Mouse (Mus musculus): ENCODE results near the gene Gm47995.
"Not testable (repeated sequence)": the region's sequence is repeated elsewhere in the genome, so short reads cannot be mapped to it uniquely, and the experiment has no call there.

Gm47995 gene

DNA sequence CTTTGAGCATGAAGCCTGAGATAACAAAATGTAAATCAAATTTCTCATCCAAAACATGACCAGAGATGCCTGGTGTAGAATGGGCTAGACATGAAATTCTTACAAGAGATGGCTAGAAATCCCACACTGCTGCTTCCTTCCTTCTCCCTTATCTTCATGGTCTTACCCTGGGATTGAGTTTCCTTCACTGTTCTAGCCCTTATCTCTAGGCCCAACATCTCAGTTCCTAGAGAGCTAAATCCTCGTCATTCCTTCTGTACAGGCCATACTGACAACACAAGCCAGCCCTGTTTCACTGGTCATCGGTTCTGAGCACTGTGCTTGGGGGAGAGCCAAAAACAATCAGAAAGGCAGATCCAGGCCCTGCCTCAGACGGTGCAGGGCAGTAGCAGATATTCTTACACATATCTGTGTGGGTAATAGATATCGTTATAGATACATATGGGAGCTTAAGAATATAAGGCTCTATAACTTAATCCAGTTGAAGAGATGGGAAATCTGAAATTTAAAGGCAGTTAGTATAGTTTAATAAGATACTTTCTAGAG lies 11.3 kb upstream of the Gm47995 start:
- DNase-seq (ENCODE audit: low spot score in 2 of 2), result not testable (repeated sequence)

DNA sequence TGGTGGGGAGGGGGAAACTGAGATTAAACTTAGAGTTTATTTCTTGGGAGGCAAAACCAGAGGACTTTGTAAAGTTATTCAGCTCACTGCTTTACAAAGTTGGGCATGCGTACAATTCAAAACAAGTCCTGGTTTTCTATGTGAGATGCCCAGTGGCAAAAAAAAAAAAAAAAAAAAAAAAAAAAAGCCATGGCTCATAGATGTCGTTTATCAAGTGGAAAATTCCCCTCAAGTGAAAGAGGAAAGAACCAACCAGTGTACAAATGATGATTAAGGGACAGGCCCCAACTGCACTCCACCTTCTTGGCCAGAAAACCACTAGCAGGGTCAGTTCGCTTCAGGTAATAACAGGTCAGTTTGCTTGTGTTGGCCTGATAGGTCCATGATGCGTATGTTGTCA lies 9.8 kb upstream of the Gm47995 start:
- DNase-seq (ENCODE audit: low spot score in 2 of 2), result no peak

DNA sequence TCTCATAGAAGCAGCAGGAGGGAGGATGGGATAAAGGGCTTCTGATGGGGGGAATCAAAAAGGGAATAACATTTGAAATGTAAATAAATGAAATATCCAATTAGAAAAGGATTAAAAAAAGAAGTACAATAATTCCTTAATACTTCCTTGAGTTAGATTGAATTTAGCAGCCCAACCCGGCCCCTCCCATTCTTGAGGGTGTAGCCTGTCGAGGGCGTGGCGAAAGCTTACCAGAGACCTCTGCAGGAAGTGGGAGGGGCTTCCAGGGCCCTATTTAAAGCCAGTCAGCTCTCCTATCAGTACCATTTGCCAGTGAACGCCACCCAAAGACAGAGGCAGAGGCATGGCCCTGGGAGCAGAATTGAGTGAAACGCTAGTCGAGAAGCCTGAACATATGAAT lies 6.2 kb upstream of the Gm47995 start, which contains the start of gene Gm8947:
Gm8947 (plus strand) TSS at position 302 of the 400 bp plus-strand sequence.
- not testable (repeated sequence) for DNase-seq (ENCODE audit: low spot score in 2 of 2)

DNA sequence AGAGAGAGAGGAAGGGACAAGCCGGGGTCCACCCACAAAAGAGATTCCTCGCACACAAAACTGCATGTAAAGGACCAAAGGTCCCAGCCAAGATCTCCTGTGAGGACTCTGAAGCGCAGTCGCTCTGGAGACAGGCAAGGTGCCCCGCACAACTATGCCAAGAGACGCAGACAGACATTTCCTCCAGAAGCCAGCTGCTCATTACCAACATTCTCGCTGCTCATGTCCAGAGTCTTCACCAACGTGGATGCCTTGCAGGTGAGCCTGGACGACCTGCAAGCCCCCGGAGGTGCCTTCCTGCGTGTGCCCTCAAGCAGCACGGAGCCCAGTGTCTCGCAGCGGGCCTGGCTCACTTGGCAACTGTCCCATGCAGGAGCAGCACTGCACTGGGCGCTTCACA lies 5.5 kb upstream of the Gm47995 start:
- not testable (repeated sequence) for DNase-seq (ENCODE audit: low spot score in 2 of 2)

DNA sequence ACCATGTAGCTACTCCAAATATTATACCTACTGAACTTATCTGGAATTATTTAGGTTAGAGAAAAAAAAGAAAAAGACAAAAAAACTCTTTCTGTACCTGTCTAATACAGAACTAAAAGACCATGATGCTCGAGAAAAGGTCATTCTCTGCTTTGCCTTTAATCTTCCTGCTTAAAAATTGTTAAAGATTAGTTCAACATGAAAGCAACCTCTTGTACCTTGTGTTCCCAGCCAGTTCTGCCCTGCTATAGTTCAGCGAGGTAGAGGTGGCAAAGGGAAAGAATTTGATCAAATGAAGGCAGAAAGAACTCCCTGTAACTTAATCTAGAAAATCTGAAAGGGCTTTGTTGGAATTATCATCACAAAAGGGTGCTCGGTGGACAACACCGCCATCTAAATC lies 2.3 kb upstream of the Gm47995 start:
- not testable (repeated sequence) for DNase-seq (ENCODE audit: low spot score in 2 of 2)

DNA sequence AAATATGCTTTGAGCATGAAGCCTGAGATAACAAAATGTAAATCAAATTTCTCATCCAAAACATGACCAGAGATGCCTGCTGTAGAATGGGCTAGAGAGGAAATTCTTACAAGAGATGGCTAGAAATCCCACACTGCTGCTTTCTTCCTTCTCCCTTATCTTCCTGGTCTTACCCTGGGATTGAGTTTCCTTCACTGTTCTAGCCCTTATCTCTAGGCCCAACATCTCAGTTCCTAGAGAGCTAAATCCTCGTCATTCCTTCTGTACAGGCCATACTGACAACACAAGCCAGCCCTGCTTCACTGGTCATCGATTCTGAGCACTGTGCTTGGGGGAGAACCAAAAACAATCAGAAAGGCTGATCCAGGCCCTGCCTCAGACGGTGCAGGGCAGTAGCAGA lies 1.6 kb upstream of the Gm47995 start:
- not testable (repeated sequence) for DNase-seq (ENCODE audit: low spot score in 2 of 2)

DNA sequence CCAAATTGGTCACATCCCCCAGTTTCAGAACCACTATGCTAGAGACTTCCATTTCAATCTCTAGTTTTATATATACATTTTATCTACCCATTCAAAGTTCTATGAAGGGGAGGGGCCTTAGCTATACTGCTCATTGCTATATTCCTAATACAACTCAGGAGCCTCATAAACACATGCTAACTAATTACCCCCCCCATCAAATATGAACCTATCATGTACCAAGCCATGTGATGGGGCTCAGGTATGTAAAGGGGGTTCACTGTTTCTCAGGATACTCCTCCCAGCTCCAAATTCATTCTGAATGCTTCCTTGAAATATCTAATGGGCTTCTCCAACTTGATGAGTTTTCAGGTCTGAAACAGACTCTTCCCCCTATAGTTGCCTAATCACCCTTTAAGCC lies 2.4 kb downstream of the Gm47995 start:
- not testable (repeated sequence) for DNase-seq (ENCODE audit: low spot score in 2 of 2)

DNA sequence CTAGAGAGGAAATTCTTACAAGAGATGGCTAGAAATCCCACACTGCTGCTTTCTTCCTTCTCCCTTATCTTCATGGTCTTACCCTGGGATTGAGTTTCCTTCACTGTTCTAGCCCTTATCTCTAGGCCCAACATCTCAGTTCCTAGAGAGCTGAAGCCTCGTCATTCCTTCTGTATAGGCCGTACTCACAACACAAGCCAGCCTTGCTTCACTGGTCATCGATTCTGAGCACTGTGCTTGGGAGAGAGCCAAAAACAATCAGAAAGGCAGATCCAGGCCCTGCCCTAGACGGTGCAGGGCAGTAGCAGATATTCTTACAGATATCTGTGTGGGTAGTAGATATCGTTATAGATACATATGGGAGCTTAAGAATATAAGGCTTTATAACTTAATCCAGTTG lies 4.5 kb downstream of the Gm47995 start:
- not testable (repeated sequence) for DNase-seq (ENCODE audit: low spot score in 2 of 2)

DNA sequence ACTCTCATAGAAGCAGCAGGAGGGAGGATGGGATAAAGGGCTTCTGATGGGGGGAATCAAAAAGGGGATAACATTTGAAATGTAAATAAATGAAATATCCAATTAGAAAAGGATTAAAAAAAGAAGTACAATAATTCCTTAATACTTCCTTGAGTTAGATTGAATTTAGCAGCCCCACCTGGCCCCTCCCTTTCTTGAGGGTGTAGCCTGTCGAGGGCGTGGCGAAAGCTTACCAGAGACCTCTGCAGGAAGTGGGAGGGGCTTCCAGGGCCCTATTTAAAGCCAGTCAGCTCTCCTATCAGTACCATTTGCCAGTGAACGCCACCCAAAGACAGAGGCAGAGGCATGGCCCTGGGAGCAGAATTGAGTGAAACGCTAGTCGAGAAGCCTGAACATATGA lies 5.6 kb downstream of the Gm47995 start, which contains the start of gene 3110040M04Rik:
3110040M04Rik (plus strand) TSS at position 304 of the 400 bp plus-strand sequence.
- not testable (repeated sequence) for DNase-seq (ENCODE audit: low spot score in 2 of 2)

DNA sequence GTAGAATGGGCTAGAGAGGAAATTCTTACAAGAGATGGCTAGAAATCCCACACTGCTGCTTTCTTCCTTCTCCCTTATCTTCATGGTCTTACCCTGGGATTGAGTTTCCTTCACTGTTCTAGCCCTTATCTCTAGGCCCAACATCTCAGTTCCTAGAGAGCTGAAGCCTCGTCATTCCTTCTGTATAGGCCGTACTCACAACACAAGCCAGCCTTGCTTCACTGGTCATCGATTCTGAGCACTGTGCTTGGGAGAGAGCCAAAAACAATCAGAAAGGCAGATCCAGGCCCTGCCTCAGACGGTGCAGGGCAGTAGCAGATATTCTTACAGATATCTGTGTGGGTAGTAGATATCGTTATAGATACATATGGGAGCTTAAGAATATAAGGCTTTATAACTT lies 10.2 kb downstream of the Gm47995 start:
- not testable (repeated sequence) for DNase-seq (ENCODE audit: low spot score in 2 of 2)

DNA sequence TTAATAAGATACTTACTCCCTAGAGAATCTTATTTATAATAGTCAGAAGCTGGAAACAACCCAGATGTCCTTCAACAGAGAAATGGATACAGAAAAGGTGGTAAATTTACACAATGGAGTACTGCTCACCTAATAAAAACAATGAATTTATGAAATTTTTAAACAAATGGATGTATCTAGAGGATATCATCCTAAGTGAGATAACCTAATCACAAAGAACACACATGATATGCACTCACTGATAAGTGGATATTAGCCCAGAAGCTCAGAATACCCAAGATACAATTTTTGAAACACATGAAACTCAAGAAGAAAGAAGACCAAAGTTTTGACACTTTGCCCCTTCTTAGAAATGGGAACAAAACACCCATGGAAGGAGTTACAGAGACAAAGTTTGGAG lies 10.7 kb downstream of the Gm47995 start:
- not testable (repeated sequence) for DNase-seq (ENCODE audit: low spot score in 2 of 2)

DNA sequence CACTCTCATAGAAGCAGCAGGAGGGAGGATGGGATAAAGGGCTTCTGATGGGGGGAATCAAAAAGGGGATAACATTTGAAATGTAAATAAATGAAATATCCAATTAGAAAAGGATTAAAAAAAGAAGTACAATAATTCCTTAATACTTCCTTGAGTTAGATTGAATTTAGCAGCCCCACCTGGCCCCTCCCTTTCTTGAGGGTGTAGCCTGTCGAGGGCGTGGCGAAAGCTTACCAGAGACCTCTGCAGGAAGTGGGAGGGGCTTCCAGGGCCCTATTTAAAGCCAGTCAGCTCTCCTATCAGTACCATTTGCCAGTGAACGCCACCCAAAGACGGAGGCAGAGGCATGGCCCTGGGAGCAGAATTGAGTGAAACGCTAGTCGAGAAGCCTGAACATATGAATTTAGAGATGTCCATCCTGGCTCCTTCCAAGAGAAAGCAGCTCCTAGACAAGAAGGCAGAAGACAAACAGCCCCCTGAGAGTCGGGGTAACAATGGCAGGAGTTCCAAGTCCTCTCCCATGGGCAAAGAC lies 11.6 kb downstream of the Gm47995 start, which contains the start of gene Gm47996:
Gm47996 (plus strand) TSS at position 308 of the 532 bp plus-strand sequence.
- DNase-seq (ENCODE audit: low spot score in 2 of 2), result not testable (repeated sequence)

DNA sequence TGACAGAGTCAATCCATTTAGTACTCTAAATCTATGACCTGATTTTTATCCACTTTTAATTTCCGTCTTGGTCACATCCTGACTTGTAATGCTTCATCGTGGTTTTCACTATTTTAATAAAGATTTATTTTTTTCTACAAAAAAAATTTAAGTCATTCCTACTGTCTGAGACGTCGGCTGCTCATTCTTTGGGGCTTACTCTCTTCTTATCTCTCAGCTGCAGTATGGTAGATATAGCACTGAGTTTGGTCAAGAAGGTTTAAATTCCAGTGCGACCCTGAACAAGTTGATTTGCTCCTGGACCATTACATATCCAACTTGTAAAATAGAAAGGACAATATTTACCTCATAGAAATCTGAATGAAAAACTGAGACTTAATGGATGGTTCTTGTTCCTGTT lies 13.4 kb downstream of the Gm47995 start:
- DNase-seq (ENCODE audit: low spot score in 2 of 2), result not testable (repeated sequence)

DNA sequence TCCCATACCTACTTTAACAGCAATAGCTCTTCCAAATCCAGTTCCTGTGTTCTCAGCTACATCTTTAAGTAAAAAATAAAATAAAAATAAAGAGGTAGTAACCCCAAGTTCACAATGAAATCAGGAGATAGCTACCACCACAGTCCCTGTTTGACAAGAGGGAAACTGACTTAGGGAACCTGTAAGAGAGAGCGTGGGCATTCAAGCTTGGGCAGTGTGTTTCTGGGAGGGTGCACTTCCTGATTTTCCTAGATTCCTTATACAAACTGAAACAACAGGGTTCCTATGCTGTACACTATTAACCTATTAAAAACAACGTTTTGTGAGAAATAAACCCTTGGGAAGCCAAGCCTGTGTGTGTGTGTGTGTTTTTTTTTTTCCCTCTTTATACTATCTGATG lies 16.6 kb downstream of the Gm47995 start:
- DNase-seq (ENCODE audit: low spot score in 2 of 2), result no peak

DNA sequence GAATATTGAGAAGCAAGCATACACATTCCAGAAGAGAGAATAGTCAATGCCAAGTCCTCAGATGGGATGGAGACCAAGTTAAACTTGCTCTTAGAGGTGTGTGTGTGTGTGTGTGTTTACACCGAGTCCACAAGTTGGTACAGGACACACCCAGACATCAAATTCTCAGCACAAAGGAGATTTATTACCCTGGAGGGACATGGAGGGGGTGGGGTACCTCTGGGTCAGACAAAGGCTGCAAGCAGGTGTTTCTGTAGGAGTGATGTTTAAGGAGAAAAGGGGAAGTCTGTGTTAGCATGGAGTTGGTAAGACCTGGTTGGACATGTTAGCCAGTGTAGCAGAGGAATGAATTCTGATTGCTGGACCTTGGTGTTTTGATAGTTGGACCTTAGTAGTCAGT lies 17.7 kb downstream of the Gm47995 start:
- DNase-seq (ENCODE audit: low spot score in 2 of 2), result no peak

DNA sequence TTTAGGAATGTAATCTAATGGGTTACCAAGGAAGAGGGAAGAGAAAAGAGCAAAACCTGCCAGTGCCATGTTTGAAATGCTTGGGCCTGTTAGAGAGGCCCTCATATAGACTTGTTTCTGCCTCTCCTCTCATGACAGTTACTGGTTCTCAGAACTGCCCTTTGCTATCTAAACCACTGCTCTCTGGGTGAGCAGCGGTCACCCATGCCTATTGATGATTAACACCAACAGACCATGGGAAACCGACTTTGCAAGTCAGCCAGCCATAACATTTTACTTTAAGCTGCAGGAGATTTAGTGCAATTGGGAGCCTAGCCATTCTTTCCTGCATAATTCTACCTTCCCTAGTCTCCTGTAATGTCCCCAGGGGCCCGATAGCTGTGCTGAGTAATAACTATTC lies 18.2 kb downstream of the Gm47995 start:
- DNase-seq (ENCODE audit: low spot score in 2 of 2), result no peak

DNA sequence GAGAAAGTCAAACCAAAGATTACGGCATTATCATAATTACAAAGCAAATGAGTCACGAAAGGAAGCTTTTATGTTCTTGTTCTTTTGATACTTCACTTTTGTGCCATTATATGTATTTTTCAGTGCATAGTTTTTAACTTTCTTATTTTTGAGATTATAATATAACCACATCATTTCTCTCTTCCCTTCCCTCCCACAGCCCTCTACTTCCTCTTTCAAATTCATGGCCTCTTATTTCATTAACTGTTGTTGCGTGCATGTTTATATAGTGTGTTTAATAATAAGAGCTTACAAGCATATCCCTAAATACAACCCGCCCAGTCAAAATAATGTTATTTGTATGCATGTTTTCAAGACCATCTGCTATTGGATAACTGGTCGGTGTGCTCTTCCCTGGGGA lies 20.8 kb downstream of the Gm47995 start:
- DNase-seq (ENCODE audit: low spot score in 2 of 2), result no peak

DNA sequence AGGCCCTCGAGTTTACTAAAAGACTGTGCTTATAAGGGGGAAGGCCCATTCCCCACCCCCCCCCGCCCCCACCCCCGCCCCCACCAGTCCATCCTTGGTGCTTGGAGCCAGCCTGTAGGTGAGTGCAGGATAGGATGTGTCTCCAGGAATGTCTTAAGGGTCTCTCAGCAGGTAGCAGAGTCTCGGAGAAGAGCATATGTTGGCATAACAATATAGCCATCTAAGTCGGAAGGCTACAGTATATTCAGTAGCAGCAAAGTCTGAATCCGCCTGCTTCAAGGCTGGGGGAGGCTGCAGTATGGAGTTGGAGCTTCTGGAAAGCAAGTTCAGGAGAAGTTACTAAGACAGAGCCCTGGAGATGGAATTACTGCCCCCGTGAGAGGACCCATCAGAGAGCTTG lies 21.9 kb downstream of the Gm47995 start:
- DNase-seq (ENCODE audit: low spot score in 2 of 2), result no peak

DNA sequence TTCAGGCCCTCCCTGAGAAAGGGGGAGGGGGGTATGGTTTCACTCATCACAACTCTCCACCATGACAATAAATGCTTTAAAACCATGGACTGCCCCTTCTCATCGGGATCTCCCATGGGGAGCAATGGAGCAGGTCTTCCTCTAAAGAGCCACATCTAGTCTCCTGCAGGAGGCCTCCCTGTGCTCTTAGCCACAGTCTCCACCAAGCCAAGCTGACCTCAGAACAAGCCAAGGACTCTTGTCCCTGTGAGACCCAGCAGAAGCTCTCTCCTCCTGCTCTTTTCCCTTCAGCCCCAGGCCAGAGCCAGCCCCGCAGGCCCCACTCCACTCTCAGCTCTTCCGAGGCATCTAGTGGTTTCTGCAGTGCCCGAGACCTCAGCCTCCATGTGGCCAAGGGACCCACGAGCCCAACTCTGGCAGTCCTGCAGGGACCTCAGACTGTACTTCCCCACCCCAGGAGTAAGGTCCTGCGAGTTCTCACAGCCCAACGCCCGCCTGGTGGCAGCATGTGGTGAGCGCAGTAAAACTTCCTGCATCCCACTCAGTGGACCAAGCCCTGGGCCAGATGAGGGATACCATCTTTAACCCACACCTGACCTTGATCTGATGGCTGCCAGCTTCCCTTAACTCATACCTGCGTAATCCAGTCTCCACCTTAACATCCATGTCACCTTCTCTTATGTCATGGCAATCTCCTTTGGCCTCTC lies 24.5 kb downstream of the Gm47995 start:
- DNase-seq (ENCODE audit: low spot score in 2 of 2), result no peak

DNA sequence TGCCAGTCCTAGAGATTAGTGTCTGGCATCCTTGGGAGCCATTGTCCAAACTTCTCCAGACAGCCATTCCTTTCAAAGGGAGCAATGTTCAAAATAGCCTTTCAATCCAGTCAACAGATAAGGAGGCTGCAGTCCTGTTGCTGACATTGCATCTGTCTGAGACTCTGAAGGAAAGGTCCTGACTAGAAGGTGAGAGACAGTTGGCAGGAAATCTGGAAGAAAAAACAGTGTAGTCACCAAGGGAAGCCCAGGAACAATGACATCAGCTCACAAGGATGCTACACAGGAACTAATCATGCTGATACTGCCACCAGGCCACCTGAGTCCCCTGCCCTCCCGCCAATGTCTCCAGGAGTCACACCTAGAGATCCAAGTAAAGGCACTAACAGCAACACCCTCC lies 25.1 kb downstream of the Gm47995 start:
- no peak for DNase-seq (ENCODE audit: low spot score in 2 of 2)

DNA sequence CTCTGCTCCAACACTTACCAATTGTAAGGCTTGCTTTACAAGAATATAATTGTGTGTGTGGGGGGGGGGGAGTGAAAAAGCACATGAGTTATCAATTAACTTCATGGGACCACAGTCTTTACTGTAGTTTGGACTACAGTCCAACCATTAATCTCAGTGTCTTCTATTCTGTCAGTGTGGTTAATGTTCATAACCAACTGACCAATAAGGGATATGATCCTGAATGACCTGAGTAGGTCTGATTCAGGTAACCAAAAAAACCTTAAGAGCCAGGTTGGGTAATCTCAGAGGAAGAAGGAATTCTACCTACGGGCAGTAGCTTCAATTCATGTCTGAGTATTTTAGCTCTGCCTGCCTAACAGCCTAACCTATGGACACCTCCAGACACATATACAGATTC lies 26.3 kb downstream of the Gm47995 start:
- no peak for DNase-seq (ENCODE audit: low spot score in 2 of 2)

DNA sequence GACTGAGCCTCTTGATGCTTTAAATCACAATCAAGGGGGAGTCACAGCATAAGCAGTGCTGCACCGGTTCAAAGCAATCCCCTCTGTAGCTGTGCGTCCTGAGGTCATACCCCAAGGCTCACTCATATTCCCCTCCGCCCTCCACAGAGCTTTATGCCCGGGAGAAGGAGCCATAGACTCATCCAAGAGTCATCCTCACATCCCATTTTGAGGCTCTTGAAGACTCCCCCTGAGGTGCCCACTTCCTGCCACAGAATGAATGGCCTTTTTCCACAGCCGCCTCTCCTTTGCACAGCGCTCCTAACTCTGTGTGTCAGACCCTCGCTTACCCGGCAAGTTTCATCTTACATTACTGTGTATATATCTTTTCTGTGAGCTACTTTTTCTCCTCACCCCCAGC lies 29.3 kb downstream of the Gm47995 start:
- DNase-seq (ENCODE audit: low spot score in 2 of 2), result no peak

DNA sequence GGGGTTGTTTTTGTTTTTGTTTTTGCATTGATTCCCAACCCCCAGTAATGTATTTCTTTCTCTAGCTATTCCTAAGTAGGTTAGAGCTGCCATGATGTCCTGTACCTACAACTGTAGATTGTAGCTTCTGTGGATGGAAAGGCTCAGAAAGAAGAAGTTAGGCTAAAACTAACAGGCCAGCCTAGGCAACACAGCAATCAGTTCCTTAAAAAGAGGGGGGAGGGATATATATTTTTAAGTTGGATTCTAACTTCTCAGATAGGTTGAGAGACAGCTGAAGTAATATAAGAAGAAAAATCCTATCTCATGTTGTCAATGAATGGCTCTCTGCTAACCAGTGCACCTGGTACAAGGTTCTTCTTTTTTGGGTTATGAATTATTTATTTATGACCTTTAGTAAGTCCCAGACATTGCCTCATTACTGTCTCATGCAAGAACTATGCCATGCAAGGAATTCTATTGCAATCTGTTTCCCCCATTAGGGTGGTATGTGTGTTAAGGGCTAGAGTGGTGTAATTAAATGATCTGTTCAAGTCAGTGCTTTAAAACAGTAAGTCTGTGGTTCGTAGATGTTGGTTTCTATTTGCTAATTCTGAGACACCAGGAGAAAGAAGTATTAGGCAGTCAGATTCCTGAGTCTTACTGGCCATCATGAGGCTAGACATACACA lies 30.2 kb downstream of the Gm47995 start:
- no peak for DNase-seq (ENCODE audit: low spot score in 2 of 2)

All from right cerebral cortex, adult 2 months (tissue).